In the genomic region with DNA sequence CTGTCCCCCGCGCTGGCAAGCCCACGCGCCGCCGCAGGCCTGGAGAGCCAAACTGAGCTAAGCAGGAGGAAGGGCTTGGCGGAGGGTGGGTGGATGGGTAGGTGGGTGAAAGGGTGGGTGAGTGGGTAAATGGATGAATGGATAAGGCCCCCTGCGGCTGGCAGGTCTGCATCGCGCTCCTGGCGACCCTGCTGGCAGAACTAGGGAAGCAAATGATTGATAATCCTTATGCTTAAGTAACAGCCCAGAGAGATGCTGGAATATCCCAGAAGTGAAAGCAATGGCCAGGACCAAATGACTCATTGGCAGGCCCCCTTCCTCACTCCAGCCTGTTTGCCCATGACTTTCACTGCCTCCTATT, we compare ENCODE assay signal across 8 mouse cellular contexts. TPM values are rescaled to one million over a fixed set of nuclear protein-coding genes. Genes with fewer than 3 reads are reported as not detected.
DNase-seq lines count a peak whose midpoint lies in the region; ATAC-seq and TF ChIP-seq lines count a peak whose summit lies in the region.

No protein-coding gene starts in this region.

- H3K27ac ChIP-seq in heart, embryonic 14.5 days (replicated peaks in 1 of 2; ENCODE audit: control insufficient read depth in 1 of 2, insufficient read depth in 1 of 2, low read depth in 2 of 2, low read length in 2 of 2), result no peak overlapping the region
- no peak overlapping the region for H3K27ac ChIP-seq in bone marrow macrophage, adult 2 months (ENCODE audit: insufficient read depth, low read depth, low read length)
- peak overlapping the region; percentile 87 for H3K27ac ChIP-seq in hindbrain, embryonic 12.5 days
- peak overlapping the region; percentile 89 for H3K27ac ChIP-seq in midbrain, embryonic 13.5 days

- H3K9me3 ChIP-seq in heart, embryonic 14.5 days (ENCODE audit: control insufficient read depth, low read length), result no peaks in the 10 kb centered on the region
- no peaks in the 10 kb centered on the region for H3K9me3 ChIP-seq in hindbrain, embryonic 12.5 days (replicated peaks)
- no peaks in the 10 kb centered on the region for H3K9me3 ChIP-seq in midbrain, embryonic 13.5 days

- peak overlapping the region; percentile 99 for H3K4me2 ChIP-seq in heart, embryonic 14.5 days (ENCODE audit: low read length)
- H3K4me2 ChIP-seq in hindbrain, embryonic 12.5 days (replicated peaks), result peak overlapping the region; percentile 70
- peak overlapping the region; percentile 80 for H3K4me2 ChIP-seq in midbrain, embryonic 13.5 days (replicated peaks)

- H3K4me3 ChIP-seq in heart, embryonic 14.5 days (ENCODE audit: control insufficient read depth in 1 of 2, insufficient read depth in 1 of 2, low read depth in 1 of 2, low read length in 2 of 2), result peak overlapping the region; percentile 57 to 71
- peak overlapping the region; percentile 20; the same call in 1 of the 2 replicates for H3K4me3 ChIP-seq in bone marrow macrophage, adult 2 months (ENCODE audit: insufficient read depth, low read length)
- H3K4me3 ChIP-seq in hindbrain, embryonic 12.5 days, result peak overlapping the region; percentile 61
- peak overlapping the region; percentile 78 for H3K4me3 ChIP-seq in midbrain, embryonic 13.5 days (replicated peaks)

- WGBS in heart, embryonic 14.5 days, result 0% methylated on average over 11 of the region's 11 CpGs
- WGBS in hindbrain, embryonic 12.5 days, result 1% methylated on average over 11 of the region's 11 CpGs
- under 1% methylated on average over 11 of the region's 11 CpGs for WGBS in midbrain, embryonic 13.5 days

- H3K27me3 ChIP-seq in heart, embryonic 14.5 days (ENCODE audit: control insufficient read depth, insufficient read depth, low read length), result peaks cover 27% of the 10 kb centered on the region
- peaks cover 10% of the 10 kb centered on the region; the same call in 1 of the 2 replicates for H3K27me3 ChIP-seq in hindbrain, embryonic 12.5 days
- H3K27me3 ChIP-seq in midbrain, embryonic 13.5 days, result 0 out of 2 replicates have a peak, but pooled peaks cover 3% of the 10 kb centered on the region

- TF ChIP-seq POLR2A in bone marrow macrophage, adult 2 months (IDR thresholded peaks at IDR 0.05; ENCODE audit: borderline replicate concordance, low read depth, low read length), result no peak

- DNase-seq in heart, postnatal 25 days (ENCODE audit: low spot score), result no peak
- no peak for DNase-seq in layer of hippocampus, postnatal 36 days
- DNase-seq in layer of hippocampus, adult 9-10 months (ENCODE audit: low spot score), result no peak
- no peak for DNase-seq in gastrocnemius, postnatal 14 days

- no peak for ATAC-seq in heart, embryonic 14.5 days (ENCODE audit: insufficient number of reproducible peaks, insufficient read depth, low FRiP score, low read depth)
- peak; percentile 85 for ATAC-seq in hindbrain, embryonic 12.5 days (ENCODE audit: low FRiP score)
- ATAC-seq in midbrain, embryonic 13.5 days, result no peak

- H3K4me1 ChIP-seq in heart, embryonic 14.5 days (ENCODE audit: control insufficient read depth in 2 of 2, insufficient read depth in 2 of 2, low read length in 2 of 2), result peaks cover 2 to 5% of the 10 kb centered on the region in 2 experiments; a peak in 2 of 4 replicates
- H3K4me1 ChIP-seq in bone marrow macrophage, adult 2 months (ENCODE audit: control insufficient read depth, insufficient read depth, low read length), result no peaks in the 10 kb centered on the region
- 0 out of 2 replicates have a peak, but pooled peaks cover 9% of the 10 kb centered on the region for H3K4me1 ChIP-seq in hindbrain, embryonic 12.5 days
- H3K4me1 ChIP-seq in midbrain, embryonic 13.5 days (replicated peaks), result peaks cover 14% of the 10 kb centered on the region; the same call in 1 of the 2 replicates

- H3K36me3 ChIP-seq in heart, embryonic 14.5 days (ENCODE audit: control insufficient read depth, insufficient read depth, low read length), result no peaks in the 10 kb centered on the region
- H3K36me3 ChIP-seq in hindbrain, embryonic 12.5 days, result no peaks in the 10 kb centered on the region
- no peaks in the 10 kb centered on the region for H3K36me3 ChIP-seq in midbrain, embryonic 13.5 days

- peak overlapping the region; percentile 62 for H3K9ac ChIP-seq in heart, embryonic 14.5 days (ENCODE audit: low read length)
- peak overlapping the region; percentile 83 for H3K9ac ChIP-seq in hindbrain, embryonic 12.5 days
- peak overlapping the region; percentile 88 for H3K9ac ChIP-seq in midbrain, embryonic 13.5 days (replicated peaks)

- intact Hi-C loops in heart, postnatal 25 days (cut with DNase I), result no loop called here
- intact Hi-C loops in gastrocnemius, postnatal 14 days (cut with DNase I; ENCODE audit: low total_unique reads), result no loop called here

- no peak for TF ChIP-seq CTCF in bone marrow macrophage, adult 2 months (IDR thresholded peaks at IDR 0.05; ENCODE audit: low read depth, low read length)

RNA-seq across cellular contexts. Expression of gene Rgs7, which starts 0.4 kb away (rescaled TPM):
- polyA plus RNA-seq in heart, embryonic 14.5 days (2014; fragmentation: Nextera tagmentation; extraction: Ambion mirVana), result 0.55 and 0.82 TPM in 2 replicates
- total RNA-seq in heart, postnatal 25 days (2021), result 1 to 10 TPM; 2.1 to 2.6 TPM
- not detected in 2 replicates for polyA plus RNA-seq in bone marrow macrophage, adult 2 months (2012; ENCODE audit: insufficient read depth, insufficient read length, missing spikeins)
- polyA plus RNA-seq in hindbrain, embryonic 12.5 days (2016; fragmentation: Nextera tagmentation; extraction: Ambion mirVana), result 10.6 and 13.0 TPM in 2 replicates
- 17.1 and 19.7 TPM in 2 replicates for polyA plus RNA-seq in midbrain, embryonic 13.5 days (2015; fragmentation: Nextera tagmentation; extraction: Ambion mirVana)
- 10 to 100 TPM; 74.6 to 76.5 TPM for total RNA-seq in layer of hippocampus, postnatal 36 days (2021)
- total RNA-seq in gastrocnemius, postnatal 14 days (2021), result under 1 TPM; 0.12 to 0.22 TPM

Comparison
In these comparisons a context has a peak if more than half of its experiments do, and no peak if none do; other contexts are left out.
1. H3K27ac ChIP-seq: peak in hindbrain, embryonic 12.5 days (single experiment) and midbrain, embryonic 13.5 days (single experiment); none in heart, embryonic 14.5 days (0 of 2) and bone marrow macrophage, adult 2 months (single experiment).
2. H3K4me3 ChIP-seq: peak in every context shown above with its lines; median percentile 78 in midbrain, embryonic 13.5 days; 64 in heart, embryonic 14.5 days; 61 in hindbrain, embryonic 12.5 days; 20 in bone marrow macrophage, adult 2 months.
3. Peak in every context shown above with its lines, with median percentiles within 50 percentile points of each other: H3K4me2 ChIP-seq and H3K9ac ChIP-seq.